Mouse (Mus musculus): ENCODE results near the gene Rapsn.

Rapsn gene

GRCm38 (mm10) chr2:91053181-91053933 is 17.9 kb downstream of the Rapsn start:
- in situ Hi-C loops (cut with MseI, MboI) = no loop called here

GRCm38 (mm10) chr2:91053934-91054382 is 18.5 kb downstream of the Rapsn start, which contains the start of gene Psmc3:
Gene Psmc3 (plus strand): TSS chr2:91054009.
- in situ Hi-C loops (cut with MseI, MboI) = no loop called here

DNA sequence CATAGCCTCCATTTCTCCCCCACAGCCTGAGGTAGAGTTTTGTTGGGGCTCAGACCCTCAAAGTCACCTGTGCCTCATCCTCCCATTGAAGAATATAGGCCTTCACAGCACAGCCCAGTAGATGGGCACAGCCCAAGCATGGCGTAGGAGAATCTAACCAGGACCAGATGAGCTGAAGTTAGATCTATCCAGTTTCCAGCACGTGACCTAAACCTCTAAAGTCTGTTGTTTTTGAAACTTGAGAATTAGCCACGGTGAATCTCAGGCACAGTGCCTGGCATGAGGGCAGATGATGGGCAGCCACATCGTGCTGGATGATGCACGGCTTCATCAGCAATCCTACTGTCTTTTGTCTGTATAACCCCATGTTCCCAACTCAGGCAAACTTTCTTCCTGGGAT is 23.0 kb downstream of the Rapsn start:
- in situ Hi-C loops (cut with MseI, MboI) = no loop called here

DNA sequence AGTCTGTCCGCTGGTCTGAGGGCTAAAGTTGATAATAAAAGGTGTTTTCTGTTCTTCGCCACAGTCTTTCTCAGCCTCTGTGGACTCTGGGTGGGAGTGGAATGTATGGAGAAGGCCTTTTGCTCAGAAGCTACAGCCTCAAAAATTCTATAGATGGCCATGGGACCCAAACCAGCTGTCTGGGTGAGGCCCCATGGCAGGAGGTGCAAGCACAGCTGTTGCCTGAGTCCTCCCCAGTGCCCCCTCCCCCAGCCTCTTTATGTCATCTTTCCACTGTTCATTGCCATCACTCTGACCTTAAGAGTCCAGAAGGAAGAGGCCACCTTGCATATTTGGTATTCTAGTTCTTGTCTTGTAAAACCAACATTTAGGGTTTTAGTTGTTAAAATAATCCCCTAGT is 24.0 kb downstream of the Rapsn start:
- in situ Hi-C loops (cut with MseI, MboI) = no loop called here

DNA sequence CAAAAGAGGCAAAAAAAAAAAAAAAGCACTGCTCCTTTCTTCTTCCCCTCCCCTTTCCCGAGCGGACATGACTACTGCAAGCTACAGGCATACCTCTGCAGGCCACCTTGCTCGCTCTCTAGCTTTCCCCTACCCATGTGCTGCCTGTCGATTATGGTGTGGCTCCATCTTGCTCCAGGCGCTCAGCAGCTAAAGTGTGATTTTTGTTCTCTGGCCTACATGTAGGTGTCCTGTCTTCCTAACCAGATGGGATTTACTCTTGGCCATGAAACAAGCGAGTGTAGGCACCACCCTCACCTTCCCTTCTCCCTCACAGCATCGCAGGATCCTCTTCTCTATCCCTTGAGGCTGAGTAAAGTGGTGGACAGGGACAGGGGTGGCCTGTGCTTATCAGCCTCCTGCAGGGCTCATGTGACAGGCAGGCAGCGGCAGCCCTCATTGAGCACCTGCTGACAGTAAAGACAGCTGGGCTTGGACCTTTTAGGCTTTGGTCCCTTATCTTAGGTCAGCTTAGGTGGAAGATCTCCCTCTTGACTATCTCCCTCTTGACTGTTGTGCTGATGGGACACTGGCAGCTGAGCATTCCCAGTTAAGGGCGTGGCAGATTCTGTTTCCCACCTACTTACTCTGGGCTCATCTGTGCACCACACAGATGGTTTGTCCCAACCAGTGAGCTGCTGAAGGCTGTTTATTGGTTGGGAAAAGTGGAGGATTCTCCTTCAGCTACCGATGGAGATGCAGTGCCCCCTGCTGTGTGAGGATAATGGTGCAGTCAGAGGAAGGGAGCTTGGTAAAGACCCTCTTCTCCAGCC is 25.3 kb downstream of the Rapsn start:
- in situ Hi-C loops (cut with MseI, MboI) = no loop called here

GRCm38 (mm10) chr2:91061849-91062481 is 26.5 kb downstream of the Rapsn start:
- in situ Hi-C loops (cut with MseI, MboI) = no loop called here

GRCm38 (mm10) chr2:91062779-91063606 is 27.6 kb downstream of the Rapsn start:
- in situ Hi-C loops (cut with MseI, MboI) = no loop called here

- in situ Hi-C loops (cut with MseI, MboI) = no loop called here
These were observed 28.8 kb downstream of the Rapsn start for GRCm38 (mm10) chr2:91064211-91064610.

DNA sequence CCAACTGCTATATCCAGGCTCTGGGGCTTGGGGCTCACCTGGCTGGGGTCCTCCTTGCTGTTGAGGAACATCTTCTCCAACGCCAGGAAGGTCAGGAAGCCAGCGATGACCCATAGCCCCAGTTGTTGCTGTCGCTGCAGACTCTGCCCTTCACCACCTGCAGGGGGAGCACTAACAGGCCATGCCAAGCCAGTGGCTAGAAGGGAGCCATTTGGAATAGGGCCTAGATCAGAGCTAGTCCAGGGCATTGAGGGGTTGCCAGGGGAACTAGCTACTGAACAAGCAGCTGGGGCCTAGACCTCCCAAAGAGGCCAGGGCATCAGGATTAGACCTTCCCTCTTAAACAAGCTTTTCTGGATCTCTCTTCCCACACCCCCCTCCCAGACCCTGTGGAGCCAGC is 30.1 kb downstream of the Rapsn start:
- in situ Hi-C loops (cut with MseI, MboI) = no loop called here

DNA sequence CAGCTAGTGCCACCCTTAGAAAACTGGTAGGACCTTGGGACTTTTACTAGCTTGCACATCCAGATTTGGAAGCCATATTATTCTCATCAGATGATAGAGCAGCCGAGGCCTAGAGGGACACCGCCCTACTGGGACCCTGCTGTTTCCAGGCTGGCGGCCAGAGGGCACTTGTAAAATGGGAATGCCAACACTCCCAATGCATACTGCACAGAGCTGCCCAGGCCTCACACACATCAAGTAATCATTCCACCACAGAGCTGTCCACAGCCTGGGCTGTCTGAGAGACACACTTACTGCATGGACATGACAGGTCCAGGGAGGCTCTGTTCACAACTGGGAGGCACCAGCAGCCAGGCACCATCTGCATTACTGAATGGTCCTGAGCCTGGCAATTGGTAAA is 31.0 kb downstream of the Rapsn start:
- in situ Hi-C loops (cut with MseI, MboI) = no loop called here

DNA sequence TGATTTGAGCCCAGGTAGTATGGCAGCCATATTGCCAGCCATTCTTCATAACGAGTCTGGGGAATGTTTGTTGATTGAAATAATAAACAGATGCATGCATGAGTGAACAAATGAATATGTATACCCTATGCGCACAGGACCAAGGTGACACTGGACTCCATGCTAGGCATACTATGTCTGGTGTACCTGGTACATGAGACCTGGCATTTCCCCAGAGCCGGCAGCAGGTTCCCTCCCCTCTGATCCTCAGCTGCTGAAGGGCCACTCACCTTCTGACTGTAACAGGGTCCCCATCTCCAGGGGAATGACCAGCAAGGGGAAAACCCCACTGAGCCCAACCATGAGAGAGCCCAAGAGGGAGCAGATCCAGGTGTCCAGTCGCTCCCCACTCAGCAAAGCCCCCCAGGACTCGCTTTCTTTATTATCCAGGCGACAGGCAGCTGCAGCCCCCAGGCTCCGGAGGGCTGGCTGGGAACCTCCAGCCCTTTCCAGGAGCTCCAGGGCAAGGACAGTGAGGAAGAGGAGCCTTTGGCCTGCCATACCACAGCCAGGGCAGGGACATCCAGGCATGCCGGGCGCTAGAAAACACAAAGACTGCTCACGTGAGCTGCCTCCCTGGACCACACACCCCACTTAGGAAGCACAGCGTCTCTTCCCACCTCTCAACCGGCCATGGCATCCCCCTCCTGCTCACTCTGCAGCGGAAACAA is 32.9 kb downstream of the Rapsn start:
- in situ Hi-C loops (cut with MseI, MboI) = no loop called here

DNA sequence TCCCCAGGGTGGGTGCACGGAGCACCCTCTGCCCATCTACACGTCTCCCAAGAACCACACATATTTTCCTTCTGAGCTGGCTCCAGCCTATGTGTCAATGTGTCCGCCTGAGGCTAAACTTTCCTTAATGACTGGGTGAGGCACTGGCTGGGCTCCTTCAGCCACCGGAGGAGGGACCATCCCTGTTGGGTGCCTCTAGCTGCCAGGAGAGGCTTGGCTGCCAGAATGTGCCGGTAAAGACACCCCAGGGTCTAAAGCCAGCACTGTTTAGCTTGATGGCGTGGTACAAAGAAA is 33.4 kb downstream of the Rapsn start:
- in situ Hi-C loops (cut with MseI, MboI) = no loop called here

DNA sequence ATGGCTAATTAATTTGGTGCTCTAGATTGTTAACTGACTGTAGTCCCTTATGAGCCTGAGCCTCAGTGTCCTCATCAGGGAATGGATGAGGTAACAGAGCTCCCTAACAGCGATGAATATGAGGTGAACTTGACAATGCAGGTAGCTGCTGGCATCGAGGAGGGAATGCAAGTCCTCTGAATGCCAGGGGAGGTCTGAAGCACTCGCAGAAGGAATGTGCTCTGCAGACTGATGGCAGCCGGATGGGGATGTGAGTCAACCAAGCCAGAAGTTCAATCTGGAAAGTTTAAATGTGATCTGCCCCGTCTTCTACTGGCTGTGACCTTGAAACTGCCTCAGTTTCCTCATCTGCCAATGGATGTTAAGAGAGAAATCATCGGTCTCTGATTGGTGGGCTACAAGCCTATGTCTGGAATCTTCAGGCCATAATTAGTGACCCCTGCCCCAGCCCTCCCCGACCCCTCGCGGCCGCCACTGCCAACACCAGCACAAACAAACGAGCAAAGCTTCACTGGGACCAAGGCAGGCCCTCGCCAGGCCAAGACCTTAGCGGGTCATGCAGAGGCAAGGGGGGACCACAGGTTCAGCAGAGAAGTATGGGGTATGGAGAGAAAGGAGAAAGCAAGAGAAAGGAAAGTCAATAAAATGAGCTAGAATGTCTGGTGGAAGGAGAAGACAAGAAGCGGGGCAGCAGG is 34.0 kb downstream of the Rapsn start:
- in situ Hi-C loops (cut with MseI, MboI) = no loop called here

GRCm38 (mm10) chr2:91070076-91070800 is 34.8 kb downstream of the Rapsn start, which contains the start of gene Slc39a13:
Gene Slc39a13 (minus strand): TSS chr2:91070417.
- in situ Hi-C loops (cut with MseI, MboI) = no loop called here

DNA sequence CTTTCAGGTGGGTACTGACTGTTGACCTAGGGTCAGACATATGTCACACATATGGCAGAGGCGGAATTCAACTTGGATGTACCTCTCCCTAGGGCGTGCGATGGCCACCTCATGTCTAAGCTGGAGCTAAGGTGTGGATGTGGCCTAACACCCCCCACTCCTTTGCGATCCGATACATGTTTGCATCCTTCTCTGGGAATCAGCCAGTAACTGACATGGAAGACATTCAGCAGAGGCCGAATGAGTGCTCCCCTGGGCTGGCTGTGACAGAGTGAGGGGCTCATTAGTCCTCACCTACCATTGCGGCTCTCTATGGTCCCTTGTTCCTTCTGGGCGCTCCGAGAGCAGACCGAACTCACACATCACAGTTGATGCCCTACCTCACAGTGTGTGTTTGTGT is 35.6 kb downstream of the Rapsn start:
- in situ Hi-C loops (cut with MseI, MboI) = no loop called here

DNA sequence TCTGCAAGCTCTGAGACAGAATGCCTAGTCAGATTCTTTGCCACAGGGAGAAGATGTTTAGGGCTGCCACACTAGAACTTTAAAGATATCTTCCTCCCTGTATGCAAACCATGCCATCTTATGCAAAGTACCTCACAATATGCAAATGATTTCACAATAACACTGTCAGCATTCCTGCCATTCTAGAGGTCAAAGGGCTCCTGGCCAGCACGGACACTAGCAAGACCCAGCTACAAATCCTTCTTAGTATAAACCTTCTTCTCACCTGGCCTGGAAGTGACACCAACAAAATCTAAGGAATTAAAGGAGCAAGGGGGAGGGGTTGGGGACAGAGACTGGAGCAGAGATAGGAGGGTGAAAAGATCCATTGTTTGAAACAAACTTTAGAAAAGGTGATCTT is 36.7 kb downstream of the Rapsn start:
- in situ Hi-C loops (cut with MseI, MboI) = no loop called here

DNA sequence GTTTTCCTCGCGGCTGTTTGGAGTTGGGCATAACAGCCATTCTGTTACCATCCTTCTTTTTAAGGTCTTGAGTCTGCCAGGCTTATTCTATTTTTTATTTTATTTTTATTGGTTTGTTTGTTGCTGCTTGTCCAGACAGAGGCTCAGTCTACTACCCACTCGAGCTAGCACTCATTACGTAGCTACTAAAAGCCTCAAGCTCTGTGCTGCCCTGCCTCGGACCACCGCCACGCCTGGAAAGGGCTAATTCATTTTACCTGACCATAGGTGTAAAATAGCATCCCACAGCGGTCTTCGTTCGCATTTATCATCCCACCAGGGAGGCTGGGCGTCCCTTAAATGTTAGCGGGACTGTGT is 42.5 kb downstream of the Rapsn start:
- in situ Hi-C loops (cut with MseI, MboI) = no loop called here

- in situ Hi-C loops (cut with MseI, MboI) = no loop called here
These were observed 43.0 kb downstream of the Rapsn start for GRCm38 (mm10) chr2:91078314-91079025.

GRCm38 (mm10) chr2:91079026-91079384 is 43.6 kb downstream of the Rapsn start:
- in situ Hi-C loops (cut with MseI, MboI) = no loop called here

Data from mouse trophoblast stem cell (cell line).